In the genomic region with DNA sequence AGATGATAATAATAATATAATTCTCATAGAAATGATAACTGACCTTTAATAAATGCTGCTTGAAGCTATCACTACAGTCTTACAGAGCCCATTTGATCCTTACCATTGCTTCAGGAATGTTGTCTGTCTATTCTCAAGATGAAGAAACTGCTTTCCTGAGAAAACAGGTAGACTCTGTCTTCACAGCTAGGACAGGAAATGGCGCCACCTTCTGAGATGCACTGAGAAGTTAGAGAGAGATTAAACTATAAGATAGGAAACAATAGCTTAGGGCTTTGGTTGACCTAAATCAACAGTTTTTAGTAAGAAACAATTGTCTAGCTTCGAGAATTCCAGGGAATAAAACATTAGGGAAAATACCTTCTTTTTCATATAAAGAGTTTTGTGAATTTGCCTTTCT, we compare ENCODE assay signal across 14 mouse cellular contexts. TPM values are rescaled to one million over a fixed set of nuclear protein-coding genes. Genes with fewer than 3 reads are reported as not detected.
DNase-seq lines count a peak whose midpoint lies in the region; ATAC-seq and TF ChIP-seq lines count a peak whose summit lies in the region.
"Had no signal": no experiment of that assay in that cellular context is flagged by ENCODE, and none has a peak within 500 bp of the region (broad histone marks: within the 10 kb centered on the region; RNA-seq: fewer than 3 reads in every experiment).

No protein-coding gene starts in this region.

- H3K4me2 ChIP-seq in forebrain, postnatal 0 days (ENCODE audit: low read depth) = no peak overlapping the region
- no peak overlapping the region for H3K4me2 ChIP-seq in forebrain, embryonic 12.5 days
- H3K4me2 ChIP-seq: embryonic facial prominence, embryonic 13.5 days had no signal

- DNase-seq in forebrain, postnatal 0 days = peak; percentile 18
- DNase-seq in right cerebral cortex, postnatal 4 days = peak; percentile 8
- DNase-seq in right cerebral cortex, postnatal 25 days = no peak
- DNase-seq in kidney, postnatal 10 days = no peak
- DNase-seq: heart, postnatal 14 days; kidney, adult 2 months; layer of hippocampus, postnatal 36 days had no signal

- peak; percentile 46 for TF ChIP-seq CTCF in forebrain, postnatal 0 days (IDR thresholded peaks at IDR 0.05; ENCODE audit: low read depth)

- no peak overlapping the region for H3K9ac ChIP-seq in forebrain, postnatal 0 days
- H3K9ac ChIP-seq in forebrain, embryonic 12.5 days = no peak overlapping the region
- H3K9ac ChIP-seq: embryonic facial prominence, embryonic 13.5 days; liver, embryonic 14.5 days had no signal

- no peaks in the 10 kb centered on the region for H3K4me1 ChIP-seq in forebrain, postnatal 0 days (ENCODE audit: insufficient read depth)
- no peaks in the 10 kb centered on the region for H3K4me1 ChIP-seq in forebrain, embryonic 12.5 days
- H3K4me1 ChIP-seq: embryonic facial prominence, embryonic 13.5 days had no signal

- H3K27me3 ChIP-seq in forebrain, postnatal 0 days (ENCODE audit: insufficient read depth, low read length) = no peaks in the 10 kb centered on the region
- H3K27me3 ChIP-seq in forebrain, embryonic 12.5 days = no peaks in the 10 kb centered on the region
- H3K27me3 ChIP-seq: embryonic facial prominence, embryonic 13.5 days had no signal

- no peaks in the 10 kb centered on the region for H3K9me3 ChIP-seq in forebrain, postnatal 0 days (ENCODE audit: low read length)
- no peaks in the 10 kb centered on the region for H3K9me3 ChIP-seq in forebrain, embryonic 12.5 days
- H3K9me3 ChIP-seq: embryonic facial prominence, embryonic 13.5 days had no signal

- H3K36me3 ChIP-seq in forebrain, postnatal 0 days (ENCODE audit: insufficient read depth) = no peaks in the 10 kb centered on the region
- H3K36me3 ChIP-seq in forebrain, embryonic 12.5 days (replicated peaks) = no peaks in the 10 kb centered on the region
- H3K36me3 ChIP-seq: embryonic facial prominence, embryonic 13.5 days had no signal

- no peak overlapping the region for H3K27ac ChIP-seq in forebrain, postnatal 0 days (ENCODE audit: low read depth, low read length)
- H3K27ac ChIP-seq in forebrain, embryonic 12.5 days = no peak overlapping the region
- H3K27ac ChIP-seq: embryonic facial prominence, embryonic 13.5 days; liver, embryonic 14.5 days had no signal

- ATAC-seq in forebrain, postnatal 0 days = no peak
- no peak for ATAC-seq in forebrain, embryonic 12.5 days (ENCODE audit: low FRiP score)
- ATAC-seq in granulocyte monocyte progenitor cell, adult 5-6 weeks (replicated peaks; ENCODE audit: poor library complexity, severe bottlenecking) = peak; percentile 35; the same call in 1 of the 2 replicates
- ATAC-seq in erythroid progenitor cell, adult 5-6 weeks (replicated peaks; ENCODE audit: low FRiP score, poor library complexity, severe bottlenecking) = no peak

- WGBS in forebrain, postnatal 0 days = 62% methylated on average over 2 of the region's 2 CpGs
- WGBS in forebrain, embryonic 12.5 days = 71% methylated on average over 2 of the region's 2 CpGs

- no peak overlapping the region for H3K4me3 ChIP-seq in forebrain, postnatal 0 days (ENCODE audit: low read depth, low read length)
- H3K4me3 ChIP-seq in forebrain, embryonic 12.5 days (replicated peaks) = no peak overlapping the region
- H3K4me3 ChIP-seq: embryonic facial prominence, embryonic 13.5 days had no signal

RNA-seq across cellular contexts. Expression of gene Retnlb, which starts 7.3 kb away (rescaled TPM):
- not detected in 2 replicates for total RNA-seq in forebrain, postnatal 0 days (2014; rRNA removed)
- not detected in 2 replicates for polyA plus RNA-seq in forebrain, postnatal 0 days (2015; fragmentation: Nextera tagmentation; extraction: Ambion mirVana)
- not detected in 2 replicates for polyA plus RNA-seq in forebrain, embryonic 12.5 days (2016; fragmentation: Nextera tagmentation; extraction: Ambion mirVana)
- not detected in 2 replicates for total RNA-seq in granulocyte monocyte progenitor cell, adult 5-6 weeks (2014; fragmentation: Nextera tagmentation)
- not detected in 2 replicates for total RNA-seq in granulocyte monocyte progenitor cell, adult 5-6 weeks (2017)
- 1.7 TPM in 1 of 2 replicates, not detected in the other for total RNA-seq in erythroid progenitor cell, adult 5-6 weeks (2015; ENCODE audit: low replicate concordance)
- not detected in 2 replicates for total RNA-seq in erythroid progenitor cell, adult 5-6 weeks (2017; ENCODE audit: low replicate concordance)
- total RNA-seq: gastrocnemius, adult 18-20 months; heart, postnatal 14 days; layer of hippocampus, postnatal 36 days; monocyte, adult 5-6 weeks had no signal
- polyA plus RNA-seq: embryonic facial prominence, embryonic 13.5 days; kidney, adult 2 months; liver, embryonic 14.5 days had no signal

RNA-seq across cellular contexts. Expression of gene Retnla, which starts 33.0 kb away (rescaled TPM):
- not detected in 2 replicates for total RNA-seq in forebrain, postnatal 0 days (2014; rRNA removed)
- polyA plus RNA-seq in forebrain, postnatal 0 days (2015; fragmentation: Nextera tagmentation; extraction: Ambion mirVana) = 1.4 and 2.4 TPM in 2 replicates
- not detected in 2 replicates for polyA plus RNA-seq in forebrain, embryonic 12.5 days (2016; fragmentation: Nextera tagmentation; extraction: Ambion mirVana)
- total RNA-seq in granulocyte monocyte progenitor cell, adult 5-6 weeks (2014; fragmentation: Nextera tagmentation) = not detected in 2 replicates
- total RNA-seq in granulocyte monocyte progenitor cell, adult 5-6 weeks (2017) = not detected in 2 replicates
- total RNA-seq in erythroid progenitor cell, adult 5-6 weeks (2015; ENCODE audit: low replicate concordance) = not detected in 2 replicates
- total RNA-seq in erythroid progenitor cell, adult 5-6 weeks (2017; ENCODE audit: low replicate concordance) = not detected in 2 replicates
- total RNA-seq: layer of hippocampus, postnatal 36 days had no signal
- polyA plus RNA-seq: embryonic facial prominence, embryonic 13.5 days; liver, embryonic 14.5 days had no signal

RNA-seq across cellular contexts. Expression of gene Trat1, which starts 37.6 kb away (rescaled TPM):
- 0.05 and 0.15 TPM in 2 replicates for total RNA-seq in forebrain, postnatal 0 days (2014; rRNA removed)
- polyA plus RNA-seq in forebrain, postnatal 0 days (2015; fragmentation: Nextera tagmentation; extraction: Ambion mirVana) = not detected in 2 replicates
- 0.04 TPM in 1 of 2 replicates, not detected in the other for polyA plus RNA-seq in forebrain, embryonic 12.5 days (2016; fragmentation: Nextera tagmentation; extraction: Ambion mirVana)
- total RNA-seq in granulocyte monocyte progenitor cell, adult 5-6 weeks (2014; fragmentation: Nextera tagmentation) = not detected in 2 replicates
- 0.31 TPM in 1 of 2 replicates, not detected in the other for total RNA-seq in granulocyte monocyte progenitor cell, adult 5-6 weeks (2017)
- total RNA-seq in erythroid progenitor cell, adult 5-6 weeks (2015; ENCODE audit: low replicate concordance) = 0.42 TPM in 1 of 2 replicates, not detected in the other
- total RNA-seq in erythroid progenitor cell, adult 5-6 weeks (2017; ENCODE audit: low replicate concordance) = 0.83 TPM in 1 of 2 replicates, not detected in the other
- total RNA-seq: gastrocnemius, adult 18-20 months had no signal
- polyA plus RNA-seq: embryonic facial prominence, embryonic 13.5 days; liver, embryonic 14.5 days had no signal

Comparison
In these comparisons a context has a peak if more than half of its experiments do, and no peak if none do; other contexts are left out.
1. DNase-seq: peak in forebrain, postnatal 0 days (single experiment) and right cerebral cortex, postnatal 4 days (single experiment); none in right cerebral cortex, postnatal 25 days (single experiment) and kidney, postnatal 10 days (single experiment).